Mouse (Mus musculus): ENCODE measurements around the gene Tmem136.

- no peak for TF ChIP-seq CTCF (IDR thresholded peaks at IDR 0.05; ENCODE audit: low read depth)
- TF ChIP-seq EP300 (optimal IDR thresholded peaks at IDR 0.05): no peak
These were observed 33.1 kb upstream of the Tmem136 start for GRCm38 (mm10) chr9:43149498-43149897.

All from stomach, postnatal 0 days (tissue).